Mouse (Mus musculus) cerebellum, adult 2 months (tissue): ENCODE measurements around the gene Popdc2. TPM values are rescaled to one million over a fixed set of nuclear protein-coding genes. Genes with fewer than 3 reads are reported as not detected.

Experiments
- DNase-seq, 2 experiments: peaks; one replicate each; pipeline ENCODE4 v3.0.0; 2021
- H3K27ac ChIP-seq: fragments of 200-500 bp; 2 replicates; pipeline ENCODE4 v1.5.1; 2012; ENCODE audit warnings: low read length, control low read depth, inconsistent platforms; ENCODE audit not compliant: insufficient read depth
- H3K27me3 ChIP-seq: fragments of 200-500 bp; 2 replicates; pipeline ENCODE4 v1.6.1; 2012; ENCODE audit warnings: inconsistent platforms, mild to moderate bottlenecking, low read length, moderate library complexity; ENCODE audit not compliant: control insufficient read depth, insufficient read depth
- H3K4me1 ChIP-seq: fragments of 200-500 bp; 2 replicates; pipeline ENCODE4 v1.6.1; 2011; ENCODE audit warnings: low read length; ENCODE audit not compliant: control insufficient read depth, insufficient read depth
- H3K4me3 ChIP-seq: fragments of 200-500 bp; replicated peaks from 2 replicates; pipeline ENCODE3; 2011; ENCODE audit warnings: mild to moderate bottlenecking, low read depth, low read length, control low read depth; ENCODE audit not compliant: insufficient read depth
- CTCF ChIP-seq: fragments of 200-500 bp; IDR thresholded peaks from 2 replicates; pipeline ENCODE4 v1.5.1; 2011; ENCODE audit warnings: low read depth, mild to moderate bottlenecking, control low read depth, low read length, moderate library complexity, borderline replicate concordance; ENCODE audit not compliant: insufficient read depth
- POLR2A ChIP-seq: fragments of 200-500 bp; IDR thresholded peaks from 2 replicates; pipeline ENCODE4 v1.6.1; 2011; ENCODE audit warnings: low read length, control low read depth, borderline replicate concordance; ENCODE audit not compliant: insufficient read depth
- WGBS: fragments of 180-500 bp; shearing (Covaris S2); methylation state at CpG from one replicate; pipeline ENCODE4 v1.1.7; 2018; 5-methylcytosine and 5-hydroxymethylcytosine counted together
- polyA plus RNA-seq: library from polyadenylated mRNA; depleted of rRNA; stranded (reverse); fragments of >200 nt; gene quantifications from 2 replicates; pipeline ENCODE4 v1.2.3, GENCODE M21; 2012

Popdc2 gene
- polyA plus RNA-seq, 1 experiment: 0.31 TPM

DNA sequence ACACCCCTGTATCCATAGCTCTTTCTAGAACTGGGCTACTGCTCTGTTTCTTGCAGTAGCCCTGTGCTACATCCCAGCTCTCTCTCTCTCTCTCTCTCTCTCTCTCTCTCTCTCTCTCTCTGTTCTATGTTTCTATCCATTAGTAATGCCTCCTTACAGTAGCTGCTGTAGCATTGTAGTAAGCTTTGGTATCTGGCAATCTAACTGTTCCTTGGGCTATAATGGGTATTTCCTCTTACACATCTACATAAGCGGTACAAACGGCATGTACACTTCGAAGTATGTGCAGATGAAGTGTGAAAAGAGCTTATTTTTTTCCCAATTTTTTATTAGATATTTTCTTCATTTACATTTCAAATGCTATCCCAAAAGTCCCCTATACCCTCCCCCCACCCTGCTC is 17.9 kb downstream of the Popdc2 start:
- no peak overlapping the region for H3K27ac ChIP-seq
- no peak for DNase-seq
- no peak for TF ChIP-seq POLR2A
- TF ChIP-seq CTCF: no peak
- WGBS: 97% methylated on average over 3 of the region's 3 CpGs
- H3K27me3 ChIP-seq: no peaks in the 10 kb centered on the region
- H3K4me1 ChIP-seq: no peaks in the 10 kb centered on the region
- no peak overlapping the region for H3K4me3 ChIP-seq

DNA sequence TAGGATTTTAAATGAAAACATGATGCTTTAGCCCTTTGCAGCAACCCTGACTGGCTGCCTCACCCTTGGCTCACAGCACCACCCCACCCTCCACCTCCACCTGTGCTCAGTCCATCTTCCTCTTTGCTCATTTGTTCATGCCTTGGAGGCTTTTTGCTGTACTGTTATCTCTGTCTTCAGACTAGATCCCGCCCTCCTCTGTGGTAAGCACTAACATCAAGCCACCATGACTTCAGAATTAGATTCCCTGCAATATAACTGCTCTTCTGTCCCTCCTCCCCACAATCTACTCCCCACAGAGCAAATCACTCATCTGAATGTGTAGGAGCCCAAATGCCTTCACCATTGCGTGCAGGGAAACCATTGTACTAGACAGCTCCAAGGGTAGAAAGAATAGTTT is 21.7 kb downstream of the Popdc2 start:
- Histone ChIP-seq H3K4me3 (no peak overlapping the region), H3K4me1 (no peaks in the 10 kb centered on the region), H3K27ac (no peak overlapping the region), H3K27me3 (no peaks in the 10 kb centered on the region)
- WGBS: 65% methylated on average over 2 of the region's 2 CpGs
- TF ChIP-seq POLR2A (no peak), CTCF (no peak)
- no peak for DNase-seq

DNA sequence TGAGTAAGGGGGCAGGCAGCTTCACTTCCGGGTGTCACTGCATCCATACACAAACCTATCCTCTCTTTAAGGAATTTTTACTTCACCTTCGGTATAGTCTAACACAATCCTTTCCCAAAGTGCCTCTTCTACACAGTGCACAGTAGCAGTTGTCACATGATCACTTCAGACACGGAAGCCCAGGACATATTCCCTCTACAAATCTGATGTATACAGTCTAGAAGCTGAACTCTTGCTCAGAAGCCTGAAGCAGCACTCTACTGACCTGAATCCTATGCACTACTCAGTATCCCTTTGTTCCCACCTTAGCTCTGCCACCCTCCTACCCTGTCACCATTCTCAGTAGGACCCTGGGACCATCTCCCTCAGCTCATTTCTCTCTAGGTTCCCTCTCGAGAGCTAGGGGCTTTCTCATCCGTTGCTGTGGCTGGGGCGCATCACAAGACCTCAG is 23.2 kb downstream of the Popdc2 start:
- no peak overlapping the region for H3K4me3 ChIP-seq
- TF ChIP-seq POLR2A: no peak
- no peak for TF ChIP-seq CTCF
- WGBS: 86% methylated on average over 6 of the region's 6 CpGs
- no peak for DNase-seq
- no peaks in the 10 kb centered on the region for H3K27me3 ChIP-seq
- no peaks in the 10 kb centered on the region for H3K4me1 ChIP-seq
- no peak overlapping the region for H3K27ac ChIP-seq

DNA sequence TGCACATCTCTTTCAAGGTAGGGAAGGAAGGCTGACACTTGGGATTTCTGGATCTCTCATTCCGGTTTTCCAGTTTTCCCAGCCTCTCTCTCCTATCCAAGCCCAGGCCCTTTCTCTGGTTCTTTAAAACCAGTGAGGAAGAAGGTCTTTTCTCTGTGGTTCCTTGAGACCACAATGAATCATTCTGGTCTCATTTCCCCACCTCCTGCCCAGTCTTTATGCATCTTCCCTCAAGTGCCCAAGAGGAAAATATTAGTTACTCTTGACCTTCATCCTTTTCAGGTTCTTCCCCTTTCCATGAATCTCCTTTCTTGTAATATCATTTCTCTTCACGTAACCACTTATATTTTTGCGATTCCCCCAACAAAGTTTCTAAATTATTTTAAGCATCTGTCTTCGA is 23.7 kb downstream of the Popdc2 start:
- no peaks in the 10 kb centered on the region for H3K4me1 ChIP-seq
- no peak overlapping the region for H3K4me3 ChIP-seq
- no peak overlapping the region for H3K27ac ChIP-seq
- WGBS: 96% methylated on average over 4 of the region's 4 CpGs
- DNase-seq: no peak
- H3K27me3 ChIP-seq: no peaks in the 10 kb centered on the region
- TF ChIP-seq CTCF: no peak
- no peak for TF ChIP-seq POLR2A

DNA sequence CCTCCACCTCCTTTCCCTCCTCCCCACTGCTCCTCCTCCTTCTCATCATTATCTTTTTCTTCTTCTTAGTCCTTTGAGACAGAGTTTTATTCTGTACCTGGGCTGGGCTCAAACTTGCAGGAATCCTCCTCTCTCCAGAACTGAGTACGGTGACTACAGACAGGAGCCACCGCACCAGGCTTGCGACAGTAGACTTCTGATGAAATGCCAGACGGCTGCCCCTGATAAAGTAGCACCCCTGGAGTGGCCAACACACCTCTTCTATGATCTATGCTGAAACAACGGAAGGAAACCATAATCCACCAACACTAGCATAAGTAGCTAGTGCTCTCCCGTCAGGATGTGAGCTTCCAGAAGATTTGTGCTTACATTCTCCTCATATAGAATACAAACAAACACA is 25.4 kb downstream of the Popdc2 start:
- DNase-seq: no peak

DNA sequence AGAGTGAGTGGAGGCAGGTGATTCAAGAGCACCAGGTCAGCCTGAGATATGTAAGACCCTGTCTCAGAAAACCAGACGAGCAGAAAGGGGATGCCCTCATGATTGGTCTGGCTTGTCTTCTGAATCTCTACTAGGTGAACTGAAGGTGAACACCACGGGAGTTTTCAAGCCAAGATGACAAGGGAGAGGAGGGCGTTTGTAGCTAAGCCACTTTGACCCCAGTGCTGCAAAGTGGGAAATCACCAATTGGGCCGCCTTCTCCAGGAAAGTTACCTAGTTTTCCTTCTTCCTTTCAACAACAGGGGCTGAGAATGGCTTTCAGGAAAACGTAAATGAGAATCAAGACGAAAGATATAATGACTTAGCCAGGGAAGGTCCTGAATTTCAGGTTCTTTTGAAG is 26.7 kb downstream of the Popdc2 start:
- TF ChIP-seq CTCF: no peak
- TF ChIP-seq POLR2A: no peak
- Histone ChIP-seq H3K27ac (no peak overlapping the region), H3K4me1 (no peaks in the 10 kb centered on the region), H3K27me3 (no peaks in the 10 kb centered on the region), H3K4me3 (no peak overlapping the region)
- no peak for DNase-seq
- 75% methylated on average over 6 of the region's 6 CpGs for WGBS

More for the DNA sequence above, 25.4 kb downstream of the Popdc2 start:
- no peaks in the 10 kb centered on the region for H3K4me1 ChIP-seq
- H3K27me3 ChIP-seq: no peaks in the 10 kb centered on the region
- WGBS: 90% methylated on average over 6 of the region's 6 CpGs
- no peak overlapping the region for H3K4me3 ChIP-seq
- no peak for TF ChIP-seq POLR2A
- TF ChIP-seq CTCF: no peak
- no peak overlapping the region for H3K27ac ChIP-seq

DNA sequence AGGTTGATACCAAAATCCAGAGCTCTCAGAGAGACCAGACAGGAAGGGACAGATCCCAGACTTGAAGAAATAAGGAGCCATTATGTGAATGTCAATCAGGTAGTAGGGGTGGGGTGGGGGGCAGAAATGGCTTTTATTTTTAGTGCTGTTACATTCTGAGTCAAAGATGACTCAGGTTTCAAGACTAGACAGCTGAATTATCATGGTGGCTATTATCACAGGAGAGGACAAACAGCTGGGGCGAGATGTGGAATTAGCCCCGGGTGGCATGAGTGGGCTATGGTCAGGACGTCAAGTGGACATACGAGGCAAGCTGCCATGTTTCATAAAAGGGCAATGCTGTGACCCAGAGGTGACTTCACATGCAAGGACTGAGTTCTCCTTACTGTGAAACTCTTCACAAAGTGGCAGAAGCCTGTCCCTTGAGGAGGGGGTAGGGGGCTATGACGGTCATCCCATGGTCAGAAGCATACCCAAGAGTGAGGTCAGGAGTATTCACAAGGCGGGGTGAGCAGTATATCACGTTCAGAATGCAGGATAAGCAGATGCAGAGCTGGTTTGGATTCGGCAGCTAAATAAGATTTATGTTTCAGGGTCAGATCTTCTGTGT is 27.4 kb downstream of the Popdc2 start:
- Histone ChIP-seq H3K27ac (no peak overlapping the region), H3K4me3 (no peak overlapping the region), H3K27me3 (no peaks in the 10 kb centered on the region), H3K4me1 (no peaks in the 10 kb centered on the region)
- 76% methylated on average over 8 of the region's 8 CpGs for WGBS
- TF ChIP-seq POLR2A (no peak), CTCF (no peak)
- DNase-seq: no peak

DNA sequence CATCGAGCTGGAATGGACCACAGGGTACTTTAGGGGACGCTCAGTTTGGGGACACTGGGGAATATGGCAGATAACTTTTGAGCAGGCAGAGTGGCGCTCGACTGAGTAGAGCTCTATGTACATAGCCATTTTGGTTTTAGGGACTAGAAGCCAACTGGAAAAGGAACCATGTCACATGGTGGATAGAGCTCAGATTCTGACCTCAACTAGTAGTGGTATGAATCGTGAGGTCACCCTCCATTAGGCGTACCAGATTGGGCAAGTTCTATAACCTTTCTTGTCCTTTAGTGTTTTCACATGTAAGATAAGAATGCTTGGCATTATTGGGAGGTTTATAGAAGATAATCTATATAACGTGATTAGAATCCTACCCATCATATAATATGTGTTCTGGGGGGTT is 28.3 kb downstream of the Popdc2 start:
- DNase-seq: no peak
- H3K27ac ChIP-seq: no peak overlapping the region
- TF ChIP-seq POLR2A: no peak
- TF ChIP-seq CTCF: no peak
- no peak overlapping the region for H3K4me3 ChIP-seq
- H3K27me3 ChIP-seq: no peaks in the 10 kb centered on the region
- WGBS: 88% methylated on average over 7 of the region's 7 CpGs
- H3K4me1 ChIP-seq: no peaks in the 10 kb centered on the region
